Mouse (Mus musculus) heart, adult 2 months (tissue): ENCODE results near the gene Klhdc7b. TPM values are rescaled to one million over a fixed set of nuclear protein-coding genes. Genes with fewer than 3 reads are reported as not detected.

ENCODE experiments used
- DNase-seq, 2 experiments: peaks; one replicate each; pipeline ENCODE4 v3.0.0; 2021
- H3K27ac ChIP-seq: fragments of 200-600 bp; 2 replicates; pipeline ENCODE4 v1.8.1; 2022
- H3K27me3 ChIP-seq: fragments of 200-500 bp; 2 replicates; pipeline ENCODE4 v1.6.1; 2012; ENCODE audit warnings: mild to moderate bottlenecking, low read length, inconsistent platforms, mixed read lengths; ENCODE audit not compliant: control insufficient read depth, insufficient read depth
- H3K36me3 ChIP-seq: fragments of 200-500 bp; 2 replicates; pipeline ENCODE4 v1.6.1; 2012; ENCODE audit warnings: low read length, inconsistent platforms; ENCODE audit not compliant: control insufficient read depth, insufficient read depth
- H3K4me1 ChIP-seq: fragments of 200-500 bp; 2 replicates; pipeline ENCODE4 v1.6.1; 2011; ENCODE audit warnings: low read length; ENCODE audit not compliant: control insufficient read depth, insufficient read depth
- H3K4me3 ChIP-seq: fragments of 200-600 bp; 2 replicates; pipeline ENCODE4 v1.8.1; 2022
- H3K79me2 ChIP-seq: fragments of 200-500 bp; replicated peaks from 2 replicates; pipeline ENCODE4 v1.6.1; 2012; ENCODE audit warnings: mild to moderate bottlenecking, inconsistent platforms, low read length, moderate library complexity, mixed read lengths; ENCODE audit not compliant: control insufficient read depth, insufficient read depth
- H3K9ac ChIP-seq: fragments of 200-500 bp; 2 replicates; pipeline ENCODE4 v1.6.1; 2012; ENCODE audit warnings: low read depth, mild to moderate bottlenecking, control low read depth, inconsistent platforms, low read length, mixed read lengths
- CTCF ChIP-seq: fragments of 200-600 bp; IDR thresholded peaks from 2 replicates; pipeline ENCODE4 v1.8.1; 2022; ENCODE audit warnings: antibody characterized with exemption, mild to moderate bottlenecking, moderate library complexity
- EP300 ChIP-seq: fragments of 200-500 bp; IDR thresholded peaks from 2 replicates; pipeline ENCODE4 v1.6.1; 2011; ENCODE audit warnings: low read depth, low read length, control low read depth; ENCODE audit not compliant: insufficient read depth
- POLR2A ChIP-seq: fragments of 200-500 bp; IDR thresholded peaks from 2 replicates; pipeline ENCODE4 v1.6.1; 2011; ENCODE audit warnings: mild to moderate bottlenecking, low read depth, low read length, control low read depth; ENCODE audit not compliant: insufficient read depth
- WGBS: fragments of 180-500 bp; shearing (Covaris S2); methylation state at CpG from one replicate; pipeline ENCODE4 v1.1.7; 2018; 5-methylcytosine and 5-hydroxymethylcytosine counted together
- intact Hi-C: fragments of 180-260 bp; cut with DNase I; formaldehyde crosslinking; loops from one replicate; pipeline ENCODE4 v1.15.1; 2025
- polyA plus RNA-seq: library from polyadenylated mRNA; depleted of rRNA; stranded (reverse); fragments of >200 nt; gene quantifications from 2 replicates; pipeline ENCODE4 v1.2.3, GENCODE M21; 2012
- total RNA-seq, 2 experiments: library from RNA; stranded (reverse); gene quantifications; 2 replicates each; pipeline ENCODE4 v1.2.3; 2021

Klhdc7b gene
- total and polyA plus RNA-seq, 3 experiments = not detected

DNA sequence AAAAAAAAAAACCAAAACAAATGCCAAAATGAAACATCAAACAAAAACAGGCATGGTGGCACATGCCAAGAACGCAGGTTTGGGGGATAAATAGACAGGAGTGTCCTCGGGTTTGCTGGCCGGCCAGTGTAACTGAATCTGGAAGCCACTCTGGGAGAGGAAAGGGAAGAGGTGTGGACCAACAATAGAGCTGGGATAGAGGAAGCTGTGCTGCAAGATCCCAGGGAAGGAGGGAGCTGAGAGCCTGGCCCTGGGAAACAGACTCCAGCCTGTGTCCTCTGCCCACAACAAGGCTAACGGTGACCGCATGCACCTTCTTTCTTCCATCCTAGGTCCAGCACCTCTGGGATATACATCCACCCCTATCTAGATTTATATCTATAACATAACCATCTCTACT, 34.3 kb upstream of the Klhdc7b start:
- no peak for DNase-seq
- 57% methylated on average over 5 of the region's 5 CpGs for WGBS
- Histone ChIP-seq H3K4me1 (peaks cover 7% of the 10 kb centered on the region), H3K9ac (peak overlapping the region; percentile 29; the same call in 1 of the 2 replicates), H3K27ac (peak overlapping the region; percentile 82), H3K79me2 (peaks cover 3% of the 10 kb centered on the region), H3K4me3 (peak overlapping the region; percentile 32), H3K27me3 (no peaks in the 10 kb centered on the region), H3K36me3 (no peaks in the 10 kb centered on the region; the same call in 1 of the 2 replicates)
- peak; percentile 69 for TF ChIP-seq POLR2A
- 0 out of 2 replicates have a peak, but pooled peaks have one; percentile 3 for TF ChIP-seq CTCF
- TF ChIP-seq EP300 = 0 out of 2 replicates have a peak, but pooled peaks have one; percentile 23
- intact Hi-C loops = no loop called here

GRCm38 (mm10) chr15:89351302-89351701, 33.4 kb upstream of the Klhdc7b start:
- H3K36me3 ChIP-seq = no peaks in the 10 kb centered on the region; the same call in 1 of the 2 replicates
- WGBS = 67% methylated on average over 15 of the region's 15 CpGs
- H3K9ac ChIP-seq = no peak overlapping the region
- no peaks in the 10 kb centered on the region for H3K27me3 ChIP-seq
- TF ChIP-seq CTCF = no peak
- TF ChIP-seq POLR2A = no peak
- no peak for TF ChIP-seq EP300
- peaks cover 7% of the 10 kb centered on the region for H3K4me1 ChIP-seq
- H3K4me3 ChIP-seq = no peak overlapping the region
- intact Hi-C loops = no loop called here
- no peak for DNase-seq
- peaks cover 3% of the 10 kb centered on the region for H3K79me2 ChIP-seq
- H3K27ac ChIP-seq = peak overlapping the region; percentile 82

DNA sequence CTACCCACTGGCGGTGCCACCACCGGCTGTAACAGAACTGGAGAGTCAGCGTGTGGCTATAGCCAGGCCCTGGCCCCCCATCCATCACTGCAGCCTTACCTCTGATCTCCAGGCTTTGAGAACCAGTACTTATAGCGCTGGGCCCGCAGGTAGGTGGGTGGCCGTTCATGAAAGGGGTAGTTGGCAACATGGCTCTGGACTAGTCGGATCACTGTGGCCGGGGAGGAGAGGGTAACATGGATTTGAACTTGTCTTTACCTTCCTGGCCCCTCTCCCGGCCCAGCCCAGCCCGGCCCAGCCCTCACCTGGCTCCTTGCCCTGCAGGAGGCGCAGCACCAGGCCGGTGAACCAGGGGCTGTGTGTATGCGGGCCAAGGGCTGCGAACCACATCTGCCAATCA, 32.7 kb upstream of the Klhdc7b start:
- intact Hi-C loops = no loop called here
- TF ChIP-seq EP300 = no peak
- TF ChIP-seq POLR2A = no peak
- TF ChIP-seq CTCF = no peak

GRCm38 (mm10) chr15:89352795-89353194, 31.9 kb upstream of the Klhdc7b start:
- H3K27me3 ChIP-seq = no peaks in the 10 kb centered on the region
- no peak overlapping the region for H3K9ac ChIP-seq
- TF ChIP-seq POLR2A (no peak), EP300 (no peak), CTCF (no peak)
- no peak overlapping the region for H3K27ac ChIP-seq
- intact Hi-C loops = no loop called here
- peaks cover 7% of the 10 kb centered on the region for H3K4me1 ChIP-seq
- 97% methylated on average over 12 of the region's 12 CpGs for WGBS
- no peak for DNase-seq
- H3K79me2 ChIP-seq = peaks cover 3% of the 10 kb centered on the region
- no peak overlapping the region for H3K4me3 ChIP-seq
- H3K36me3 ChIP-seq = no peaks in the 10 kb centered on the region; the same call in 1 of the 2 replicates

More for the DNA sequence above, 32.7 kb upstream of the Klhdc7b start:
- Histone ChIP-seq H3K4me3 (no peak overlapping the region), H3K4me1 (peaks cover 7% of the 10 kb centered on the region), H3K27ac (no peak overlapping the region), H3K36me3 (no peaks in the 10 kb centered on the region; the same call in 1 of the 2 replicates), H3K27me3 (no peaks in the 10 kb centered on the region), H3K79me2 (peaks cover 3% of the 10 kb centered on the region), H3K9ac (no peak overlapping the region)
- WGBS = 90% methylated on average over 14 of the region's 14 CpGs
- no peak for DNase-seq

DNA sequence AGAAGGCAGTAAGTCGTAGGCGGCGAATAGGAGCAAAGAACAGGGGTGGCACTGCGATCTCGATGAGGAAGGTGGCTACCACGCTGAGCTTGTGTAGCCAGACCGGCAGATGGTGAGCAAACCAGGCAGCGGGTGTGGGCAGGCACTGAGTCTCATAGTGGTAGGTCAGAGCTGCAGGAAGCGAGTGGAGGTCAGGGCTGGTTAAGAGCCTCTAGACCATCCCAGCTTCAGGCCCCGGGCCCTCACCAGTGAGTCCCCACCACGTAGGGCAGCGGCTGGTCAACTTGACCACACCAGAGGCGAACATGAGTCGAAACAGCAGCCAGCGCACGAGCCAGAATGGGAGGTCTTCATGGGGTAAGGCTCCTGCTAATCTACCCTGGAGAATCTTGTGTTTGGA, 30.9 kb upstream of the Klhdc7b start:
- WGBS = 95% methylated on average over 16 of the region's 16 CpGs
- Histone ChIP-seq H3K9ac (no peak overlapping the region), H3K4me1 (peaks cover 7% of the 10 kb centered on the region), H3K79me2 (peaks cover 3% of the 10 kb centered on the region), H3K4me3 (no peak overlapping the region), H3K27me3 (no peaks in the 10 kb centered on the region), H3K27ac (no peak overlapping the region), H3K36me3 (no peaks in the 10 kb centered on the region; the same call in 1 of the 2 replicates)
- no peak for DNase-seq
- no peak for TF ChIP-seq CTCF
- TF ChIP-seq POLR2A = no peak
- no peak for TF ChIP-seq EP300
- intact Hi-C loops = loop anchor here (2.0 kb wide), 2 partner anchors 19 to 39 kb away; partner anchors contain the start of genes Sbf1 and Sco2

- no peak for DNase-seq
- peaks cover 7% of the 10 kb centered on the region for H3K4me1 ChIP-seq
- intact Hi-C loops = loop anchor here (2.0 kb wide), 2 partner anchors 18 to 40 kb away; partner anchors contain the start of genes Sbf1 and Sco2
- H3K79me2 ChIP-seq = peaks cover 3% of the 10 kb centered on the region
- TF ChIP-seq POLR2A (no peak), EP300 (no peak), CTCF (no peak)
- 41% methylated on average over 7 of the region's 7 CpGs for WGBS
- H3K9ac ChIP-seq = peak overlapping the region; percentile 95
- no peaks in the 10 kb centered on the region; the same call in 1 of the 2 replicates for H3K36me3 ChIP-seq
- no peaks in the 10 kb centered on the region for H3K27me3 ChIP-seq
- peak overlapping the region; percentile 97 for H3K4me3 ChIP-seq
- H3K27ac ChIP-seq = peak overlapping the region; percentile 90; the same call in 1 of the 2 replicates
Measured at GRCm38 (mm10) chr15:89354455-89354854, 30.3 kb upstream of the Klhdc7b start.
